Mouse (Mus musculus): Measurements from ENCODE around the gene Rad50. TPM values are rescaled to one million over a fixed set of nuclear protein-coding genes. Genes with fewer than 3 reads are reported as not detected.
A peak's percentile ranks its signal among the peaks of the same experiment; 100 is the strongest.

The Rad50 gene
- polyA plus RNA-seq, 2 experiments = 11.1 to 21.2 TPM

- ATAC-seq (ENCODE audit: low FRiP score, low read depth) (no peak), DNase-seq (ENCODE audit: low spot score) (no peak)
- H3K27ac ChIP-seq (replicated peaks; ENCODE audit: low read depth, low read length) = no peak overlapping the region
- no peak for TF ChIP-seq POLR2A (IDR thresholded peaks at IDR 0.05; ENCODE audit: borderline replicate concordance, extremely low read depth, insufficient read depth, insufficient read length)
- WGBS = 44% methylated on average over 9 of the region's 9 CpGs
- H3K36me3 ChIP-seq (ENCODE audit: control insufficient read depth, insufficient read depth, low read length) = no peaks in the 10 kb centered on the region
- no peaks in the 10 kb centered on the region for H3K9me3 ChIP-seq (ENCODE audit: control insufficient read depth, low read length)
- H3K27me3 ChIP-seq (ENCODE audit: control insufficient read depth, insufficient read depth, low read length) = no peaks in the 10 kb centered on the region
- peak overlapping the region; percentile 35 for H3K4me3 ChIP-seq (replicated peaks; ENCODE audit: low read length)
- H3K4me1 ChIP-seq (ENCODE audit: control insufficient read depth, insufficient read depth, low read length) = peaks cover 11% of the 10 kb centered on the region; the same call in 1 of the 2 replicates
- H3K9ac ChIP-seq (ENCODE audit: low read depth, low read length, severe bottlenecking) = peak overlapping the region; percentile 50
- H3K4me2 ChIP-seq (replicated peaks; ENCODE audit: low read depth, low read length, severe bottlenecking) = peak overlapping the region; percentile 79
Observed at GRCm38 (mm10) chr11:53635590-53636182, 71.4 kb downstream of the Rad50 start.

GRCm38 (mm10) chr11:53634556-53634955, 72.6 kb downstream of the Rad50 start, which contains the start of gene Il13:
TSS of gene Il13 (minus strand) at chr11:53634702.
- no peak for DNase-seq (ENCODE audit: low spot score)
- Histone ChIP-seq H3K9ac (ENCODE audit: low read depth, low read length, severe bottlenecking) (no peak within 1 kb of the TSS), H3K27ac (replicated peaks; ENCODE audit: low read depth, low read length) (no peak within 1 kb of the TSS), H3K36me3 (ENCODE audit: control insufficient read depth, insufficient read depth, low read length) (no peaks in the 10 kb centered on the region), H3K4me2 (replicated peaks; ENCODE audit: low read depth, low read length, severe bottlenecking) (no peak within 1 kb of the TSS), H3K27me3 (ENCODE audit: control insufficient read depth, insufficient read depth, low read length) (no peaks in the 10 kb centered on the region), H3K4me3 (replicated peaks; ENCODE audit: low read length) (no peak within 1 kb of the TSS), H3K4me1 (ENCODE audit: control insufficient read depth, insufficient read depth, low read length) (peaks cover 11% of the 10 kb centered on the region; the same call in 1 of the 2 replicates), H3K9me3 (ENCODE audit: control insufficient read depth, low read length) (no peaks in the 10 kb centered on the region)
- TF ChIP-seq POLR2A (IDR thresholded peaks at IDR 0.05; ENCODE audit: borderline replicate concordance, extremely low read depth, insufficient read depth, insufficient read length) = no peak
- no peak for ATAC-seq (ENCODE audit: low FRiP score, low read depth)
- 90% methylated on average over 8 of the region's 8 CpGs for WGBS

- no peak for TF ChIP-seq POLR2A (IDR thresholded peaks at IDR 0.05; ENCODE audit: borderline replicate concordance, extremely low read depth, insufficient read depth, insufficient read length)
- Histone ChIP-seq H3K36me3 (ENCODE audit: control insufficient read depth, insufficient read depth, low read length) (no peaks in the 10 kb centered on the region), H3K9me3 (ENCODE audit: control insufficient read depth, low read length) (no peaks in the 10 kb centered on the region), H3K27ac (replicated peaks; ENCODE audit: low read depth, low read length) (no peak overlapping the region), H3K27me3 (ENCODE audit: control insufficient read depth, insufficient read depth, low read length) (no peaks in the 10 kb centered on the region), H3K9ac (ENCODE audit: low read depth, low read length, severe bottlenecking) (no peak overlapping the region), H3K4me1 (ENCODE audit: control insufficient read depth, insufficient read depth, low read length) (peaks cover 11% of the 10 kb centered on the region; the same call in 1 of the 2 replicates), H3K4me3 (replicated peaks; ENCODE audit: low read length) (no peak overlapping the region), H3K4me2 (replicated peaks; ENCODE audit: low read depth, low read length, severe bottlenecking) (no peak overlapping the region)
- DNase-seq (ENCODE audit: low spot score) = no peak
- 90% methylated on average over 7 of the region's 7 CpGs for WGBS
- ATAC-seq (ENCODE audit: low FRiP score, low read depth) = no peak
Observed at GRCm38 (mm10) chr11:53633644-53634043, 73.5 kb downstream of the Rad50 start.

GRCm38 (mm10) chr11:53632122-53632733, 74.9 kb downstream of the Rad50 start:
- WGBS = 73% methylated on average over 14 of the region's 14 CpGs
- peaks cover 11% of the 10 kb centered on the region; the same call in 1 of the 2 replicates for H3K4me1 ChIP-seq (ENCODE audit: control insufficient read depth, insufficient read depth, low read length)
- H3K4me2 ChIP-seq (replicated peaks; ENCODE audit: low read depth, low read length, severe bottlenecking) = no peak overlapping the region
- H3K27ac ChIP-seq (replicated peaks; ENCODE audit: low read depth, low read length) = no peak overlapping the region
- H3K36me3 ChIP-seq (ENCODE audit: control insufficient read depth, insufficient read depth, low read length) = no peaks in the 10 kb centered on the region
- no peaks in the 10 kb centered on the region for H3K9me3 ChIP-seq (ENCODE audit: control insufficient read depth, low read length)
- no peak for DNase-seq (ENCODE audit: low spot score)
- no peak overlapping the region for H3K9ac ChIP-seq (ENCODE audit: low read depth, low read length, severe bottlenecking)
- H3K27me3 ChIP-seq (ENCODE audit: control insufficient read depth, insufficient read depth, low read length) = no peaks in the 10 kb centered on the region
- no peak for ATAC-seq (ENCODE audit: low FRiP score, low read depth)
- TF ChIP-seq POLR2A (IDR thresholded peaks at IDR 0.05; ENCODE audit: borderline replicate concordance, extremely low read depth, insufficient read depth, insufficient read length) = no peak
- H3K4me3 ChIP-seq (replicated peaks; ENCODE audit: low read length) = no peak overlapping the region

- Histone ChIP-seq H3K27ac (replicated peaks; ENCODE audit: low read depth, low read length) (no peak overlapping the region), H3K9me3 (ENCODE audit: control insufficient read depth, low read length) (no peaks in the 10 kb centered on the region), H3K36me3 (ENCODE audit: control insufficient read depth, insufficient read depth, low read length) (no peaks in the 10 kb centered on the region), H3K4me2 (replicated peaks; ENCODE audit: low read depth, low read length, severe bottlenecking) (no peak overlapping the region), H3K27me3 (ENCODE audit: control insufficient read depth, insufficient read depth, low read length) (no peaks in the 10 kb centered on the region), H3K4me1 (ENCODE audit: control insufficient read depth, insufficient read depth, low read length) (no peaks in the 10 kb centered on the region), H3K4me3 (replicated peaks; ENCODE audit: low read length) (no peak overlapping the region), H3K9ac (ENCODE audit: low read depth, low read length, severe bottlenecking) (0 out of 2 replicates have a peak overlapping the region, but pooled peaks have one; percentile 16)
- peak; percentile 70; the same call in 1 of the 2 replicates for ATAC-seq (ENCODE audit: low FRiP score, low read depth)
- peak; percentile 91 for DNase-seq (ENCODE audit: low spot score)
- no peak for TF ChIP-seq POLR2A (IDR thresholded peaks at IDR 0.05; ENCODE audit: borderline replicate concordance, extremely low read depth, insufficient read depth, insufficient read length)
- 21% methylated on average over 1 of the region's 1 CpGs for WGBS
Observed at GRCm38 (mm10) chr11:53627859-53628258, 79.3 kb downstream of the Rad50 start.

Data from limb, embryonic 14.5 days (tissue).